Mouse (Mus musculus) testis, adult 2 months (tissue): Measurements from ENCODE around the gene Wasl.

Experiments
- CTCF ChIP-seq: fragments of 200-500 bp; IDR thresholded peaks from 2 replicates; pipeline ENCODE4 v1.5.1; 2012; ENCODE audit warnings: low read depth, mild to moderate bottlenecking, inconsistent platforms, low read length, moderate library complexity; ENCODE audit not compliant: control insufficient read depth, insufficient read depth, insufficient replicate concordance
- POLR2A ChIP-seq: fragments of 200-500 bp; IDR thresholded peaks from 2 replicates; pipeline ENCODE4 v1.6.1; 2012; ENCODE audit warnings: low read depth, mild to moderate bottlenecking, inconsistent platforms, low read length, moderate library complexity; ENCODE audit not compliant: control insufficient read depth

DNA sequence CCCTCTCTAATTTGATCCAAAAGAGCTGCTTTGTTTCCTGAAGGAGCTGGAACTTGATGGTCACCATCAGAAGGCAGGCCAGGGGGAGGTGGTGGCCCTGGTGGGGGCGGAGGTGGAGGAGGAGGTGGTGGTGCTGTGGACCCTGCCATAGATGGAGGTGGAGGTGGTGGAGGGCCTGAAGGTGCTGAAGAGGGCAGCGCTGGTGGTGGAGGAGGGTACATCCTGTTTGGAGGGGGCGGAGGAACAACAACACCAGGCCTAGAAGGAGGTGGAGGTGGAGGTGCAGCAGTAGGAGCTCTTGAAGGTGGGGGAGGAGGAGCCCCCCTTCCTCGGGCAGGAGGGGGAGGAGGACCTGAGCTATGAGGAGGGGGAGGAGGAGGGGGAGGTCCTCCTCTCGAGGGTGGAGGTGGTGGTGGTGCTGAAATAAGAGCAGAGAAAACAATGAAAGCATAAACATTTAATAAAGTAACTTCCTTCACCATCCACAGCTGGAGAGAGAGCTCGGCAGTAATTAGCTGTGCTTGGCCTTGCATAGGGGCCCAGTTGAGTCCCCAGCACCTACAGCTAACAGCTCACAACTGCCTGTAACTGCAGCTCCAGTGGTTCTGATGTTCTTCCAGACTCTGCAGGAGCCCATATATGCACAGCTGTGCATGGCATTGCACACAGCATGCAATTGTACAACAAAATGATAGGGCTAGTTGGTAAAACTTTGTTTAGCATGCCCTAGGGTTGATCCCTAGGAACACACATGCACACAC, 45.3 kb downstream of the Wasl start:
- TF ChIP-seq CTCF (no peak), POLR2A (no peak)
